Mouse (Mus musculus): ENCODE measurements at regions not wholly inside any gene's neighbourhood (a gene's known extent, or its start where the extent isn't known, plus 50 kb on each side); places are given as distances from the start of the nearest gene placed in this dataset.

GRCm38 (mm10) chr4:54563075-54563474 is 381.8 kb upstream of the Zfp462 start:
- H3K4me1 ChIP-seq (ENCODE audit: insufficient read depth, low read depth, low read length), result no peaks in the 10 kb centered on the region
- H3K36me3 ChIP-seq (ENCODE audit: insufficient read depth, low read length), result no peaks in the 10 kb centered on the region
- H3K4me2 ChIP-seq (replicated peaks; ENCODE audit: low read depth, low read length), result no peak overlapping the region
- no peak overlapping the region for H3K9ac ChIP-seq (replicated peaks; ENCODE audit: low read depth)
- 86% methylated on average over 1 of the region's 1 CpGs for WGBS
- H3K27me3 ChIP-seq (replicated peaks; ENCODE audit: insufficient read depth, low read length), result no peaks in the 10 kb centered on the region
- no peaks in the 10 kb centered on the region for H3K9me3 ChIP-seq (ENCODE audit: low read length)
- TF ChIP-seq EP300 (IDR thresholded peaks at IDR 0.05) (peak; percentile 51; the same call in 1 of the 2 replicates), CTCF (IDR thresholded peaks at IDR 0.05) (no peak)
- ATAC-seq (peak; percentile 63; the same call in 1 of the 2 replicates), DNase-seq (ENCODE audit: low spot score) (peak; percentile 29)
- no peak overlapping the region for H3K27ac ChIP-seq (ENCODE audit: low read length)
- no peak overlapping the region for H3K4me3 ChIP-seq (ENCODE audit: low read depth, low read length)

GRCm38 (mm10) chr4:54573185-54573584 is 371.7 kb upstream of the Zfp462 start:
- no peak overlapping the region for H3K27ac ChIP-seq (ENCODE audit: low read length)
- no peak overlapping the region for H3K4me2 ChIP-seq (replicated peaks; ENCODE audit: low read depth, low read length)
- no peak overlapping the region for H3K9ac ChIP-seq (replicated peaks; ENCODE audit: low read depth)
- H3K4me3 ChIP-seq (ENCODE audit: low read depth, low read length), result no peak overlapping the region
- no peaks in the 10 kb centered on the region for H3K4me1 ChIP-seq (ENCODE audit: insufficient read depth, low read depth, low read length)
- ATAC-seq, result no peak
- no peak for DNase-seq (ENCODE audit: low spot score)
- H3K9me3 ChIP-seq (ENCODE audit: low read length), result no peaks in the 10 kb centered on the region
- no peak for TF ChIP-seq CTCF (IDR thresholded peaks at IDR 0.05)
- no peak for TF ChIP-seq EP300 (IDR thresholded peaks at IDR 0.05)
- no peaks in the 10 kb centered on the region for H3K27me3 ChIP-seq (replicated peaks; ENCODE audit: insufficient read depth, low read length)
- H3K36me3 ChIP-seq (ENCODE audit: insufficient read depth, low read length), result no peaks in the 10 kb centered on the region

GRCm38 (mm10) chr4:54587197-54587596 is 357.7 kb upstream of the Zfp462 start:
- WGBS, result 49% methylated on average over 6 of the region's 6 CpGs

GRCm38 (mm10) chr4:54588704-54589103 is 356.1 kb upstream of the Zfp462 start:
- ATAC-seq (peak; percentile 55; the same call in 1 of the 2 replicates), DNase-seq (ENCODE audit: low spot score) (peak; percentile 55)
- Histone ChIP-seq H3K4me2 (replicated peaks; ENCODE audit: low read depth, low read length) (no peak overlapping the region), H3K9me3 (ENCODE audit: low read length) (no peaks in the 10 kb centered on the region), H3K4me3 (ENCODE audit: low read depth, low read length) (no peak overlapping the region), H3K4me1 (ENCODE audit: insufficient read depth, low read depth, low read length) (no peaks in the 10 kb centered on the region), H3K27ac (ENCODE audit: low read length) (no peak overlapping the region), H3K9ac (replicated peaks; ENCODE audit: low read depth) (no peak overlapping the region), H3K27me3 (replicated peaks; ENCODE audit: insufficient read depth, low read length) (no peaks in the 10 kb centered on the region), H3K36me3 (ENCODE audit: insufficient read depth, low read length) (no peaks in the 10 kb centered on the region)
- 53% methylated on average over 6 of the region's 6 CpGs for WGBS
- no peak for TF ChIP-seq CTCF (IDR thresholded peaks at IDR 0.05)
- no peak for TF ChIP-seq EP300 (IDR thresholded peaks at IDR 0.05)

More at GRCm38 (mm10) chr4:54587197-54587596, 357.7 kb upstream of the Zfp462 start:
- Histone ChIP-seq H3K4me3 (ENCODE audit: low read depth, low read length) (no peak overlapping the region), H3K27ac (ENCODE audit: low read length) (no peak overlapping the region), H3K36me3 (ENCODE audit: insufficient read depth, low read length) (no peaks in the 10 kb centered on the region), H3K9me3 (ENCODE audit: low read length) (no peaks in the 10 kb centered on the region), H3K4me2 (replicated peaks; ENCODE audit: low read depth, low read length) (no peak overlapping the region), H3K4me1 (ENCODE audit: insufficient read depth, low read depth, low read length) (no peaks in the 10 kb centered on the region), H3K9ac (replicated peaks; ENCODE audit: low read depth) (no peak overlapping the region), H3K27me3 (replicated peaks; ENCODE audit: insufficient read depth, low read length) (no peaks in the 10 kb centered on the region)
- no peak for TF ChIP-seq EP300 (IDR thresholded peaks at IDR 0.05)
- TF ChIP-seq CTCF (IDR thresholded peaks at IDR 0.05), result no peak
- peak; percentile 44 for ATAC-seq
- DNase-seq (ENCODE audit: low spot score), result peak; percentile 34

GRCm38 (mm10) chr4:54601671-54602512 is 343.0 kb upstream of the Zfp462 start:
- Histone ChIP-seq H3K9ac (replicated peaks; ENCODE audit: low read depth) (no peak overlapping the region), H3K4me3 (ENCODE audit: low read depth, low read length) (no peak overlapping the region), H3K27me3 (replicated peaks; ENCODE audit: insufficient read depth, low read length) (no peaks in the 10 kb centered on the region), H3K27ac (ENCODE audit: low read length) (no peak overlapping the region), H3K36me3 (ENCODE audit: insufficient read depth, low read length) (no peaks in the 10 kb centered on the region), H3K4me2 (replicated peaks; ENCODE audit: low read depth, low read length) (no peak overlapping the region), H3K9me3 (ENCODE audit: low read length) (no peaks in the 10 kb centered on the region), H3K4me1 (ENCODE audit: insufficient read depth, low read depth, low read length) (no peaks in the 10 kb centered on the region)
- ATAC-seq, result no peak
- 69% methylated on average over 15 of the region's 15 CpGs for WGBS
- DNase-seq (ENCODE audit: low spot score), result no peak
- TF ChIP-seq CTCF (IDR thresholded peaks at IDR 0.05) (no peak), EP300 (IDR thresholded peaks at IDR 0.05) (no peak)

GRCm38 (mm10) chr4:54602513-54603205 is 342.2 kb upstream of the Zfp462 start:
- Histone ChIP-seq H3K27ac (ENCODE audit: low read length) (no peak overlapping the region), H3K9me3 (ENCODE audit: low read length) (no peaks in the 10 kb centered on the region), H3K4me2 (replicated peaks; ENCODE audit: low read depth, low read length) (no peak overlapping the region), H3K9ac (replicated peaks; ENCODE audit: low read depth) (no peak overlapping the region), H3K36me3 (ENCODE audit: insufficient read depth, low read length) (no peaks in the 10 kb centered on the region), H3K27me3 (replicated peaks; ENCODE audit: insufficient read depth, low read length) (no peaks in the 10 kb centered on the region), H3K4me3 (ENCODE audit: low read depth, low read length) (no peak overlapping the region), H3K4me1 (ENCODE audit: insufficient read depth, low read depth, low read length) (no peaks in the 10 kb centered on the region)
- 68% methylated on average over 6 of the region's 6 CpGs for WGBS
- ATAC-seq, result no peak
- TF ChIP-seq CTCF (IDR thresholded peaks at IDR 0.05) (no peak), EP300 (IDR thresholded peaks at IDR 0.05) (no peak)
- no peak for DNase-seq (ENCODE audit: low spot score)
